Mouse (Mus musculus) testis, adult 2 months (tissue): ENCODE results near the gene Slc20a1.
A peak's percentile ranks its signal among the peaks of the same experiment; 100 is the strongest.

ENCODE experiments used
- CTCF ChIP-seq: fragments of 200-500 bp; IDR thresholded peaks from 2 replicates; pipeline ENCODE4 v1.5.1; 2012; ENCODE audit warnings: low read depth, mild to moderate bottlenecking, inconsistent platforms, low read length, moderate library complexity; ENCODE audit not compliant: control insufficient read depth, insufficient read depth, insufficient replicate concordance
- POLR2A ChIP-seq: fragments of 200-500 bp; IDR thresholded peaks from 2 replicates; pipeline ENCODE4 v1.6.1; 2012; ENCODE audit warnings: low read depth, mild to moderate bottlenecking, inconsistent platforms, low read length, moderate library complexity; ENCODE audit not compliant: control insufficient read depth

DNA sequence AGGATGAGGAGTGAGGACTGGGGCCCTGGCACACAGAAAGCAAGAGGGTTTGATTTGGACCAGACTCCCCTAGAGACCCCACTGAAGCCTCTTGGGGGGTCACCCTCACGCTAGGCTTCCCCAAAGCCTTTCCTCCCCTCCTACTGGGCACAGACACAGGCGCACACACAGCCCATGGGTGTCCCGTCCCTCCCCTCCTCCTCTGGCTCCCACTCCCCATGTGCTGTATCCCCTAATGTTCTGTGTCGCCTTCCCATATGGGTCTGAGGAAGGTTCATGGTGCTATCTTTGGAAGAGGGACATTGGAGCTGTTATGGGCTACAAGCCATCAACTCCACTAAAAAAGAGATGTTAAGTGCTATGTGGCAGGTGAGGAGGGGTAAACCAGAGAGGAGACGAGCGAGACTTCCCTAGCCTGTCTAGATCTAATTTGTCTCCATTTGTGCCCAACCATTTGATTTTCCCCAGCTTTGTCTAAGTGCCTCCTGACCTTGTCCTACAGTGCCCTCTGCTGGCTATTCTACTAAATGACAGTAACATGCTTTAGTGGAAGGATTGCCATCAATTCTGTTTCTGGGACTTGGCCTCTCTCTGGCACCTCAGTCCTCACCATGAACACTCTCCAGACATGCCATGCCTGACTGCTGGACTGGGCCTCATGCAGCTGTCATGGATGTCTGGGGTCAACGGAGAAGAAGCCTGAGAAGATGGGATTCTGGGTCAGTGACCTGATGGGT, 60.1 kb downstream of the Slc20a1 start:
- TF ChIP-seq POLR2A = no peak
- TF ChIP-seq CTCF = peak; percentile 26; the same call in 1 of the 2 replicates
